Mouse (Mus musculus) liver, adult 2 months (tissue): ENCODE measurements around the gene Podn.

Experiments
- CTCF ChIP-seq: fragments of 200-500 bp; IDR thresholded peaks from 2 replicates; pipeline ENCODE4 v1.5.1; 2011; ENCODE audit warnings: low read depth, low read length, control low read depth
- POLR2A ChIP-seq: fragments of 200-500 bp; IDR thresholded peaks from 2 replicates; pipeline ENCODE4 v1.6.1; 2011; ENCODE audit warnings: low read length, control low read depth; ENCODE audit not compliant: insufficient read depth; ENCODE audit errors: extremely low read depth

DNA sequence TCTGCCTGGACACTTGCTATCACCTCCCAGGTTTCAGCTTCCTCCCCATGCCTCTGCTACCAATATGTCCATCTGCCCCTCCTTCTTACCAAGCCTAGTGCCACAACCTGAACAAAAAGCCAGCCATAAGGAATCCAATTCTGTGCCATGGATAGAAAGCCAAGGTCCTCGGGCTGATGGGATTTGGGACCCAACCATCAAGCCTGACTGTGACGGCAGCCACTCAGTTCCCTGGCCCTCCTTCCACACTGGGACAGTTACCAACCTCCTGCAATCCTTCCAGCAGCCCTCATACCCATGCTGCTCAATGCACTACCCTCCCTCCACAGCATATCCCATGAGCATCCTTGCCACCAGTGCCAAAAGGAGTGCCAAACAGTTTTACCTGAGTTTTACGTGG, 79.9 kb downstream of the Podn start:
- TF ChIP-seq CTCF (no peak), POLR2A (no peak)
